Mouse (Mus musculus) liver, embryonic 14.5 days (tissue): ENCODE results near the gene Dazap1. TPM values are rescaled to one million over a fixed set of nuclear protein-coding genes. Genes with fewer than 3 reads are reported as not detected.

Experiments
- ATAC-seq: fragments of 200-750 bp; cut with Nextera tagmentation; 2 replicates; pipeline ENCODE4 v1.8.0; 2017; ENCODE audit warnings: moderate number of reproducible peaks, mild to moderate bottlenecking, moderate library complexity; ENCODE audit not compliant: insufficient read depth
- DNase-seq, 3 experiments: peaks; one replicate each; pipeline ENCODE4 v3.0.0-alpha.2; 2012 to 2013; ENCODE audit warnings: low read depth in 3 of 3, low spot score in 3 of 3
- H3K27ac ChIP-seq: fragments of 300-500 bp; sonication (generic); 2 replicates; pipeline ENCODE4 v1.5.1; 2014; ENCODE audit warnings: moderate library complexity, mild to moderate bottlenecking, control low read depth, inconsistent platforms
- H3K27me3 ChIP-seq: fragments of 300-500 bp; sonication (generic); 2 replicates; pipeline ENCODE4 v1.6.1; 2014; ENCODE audit warnings: mild to moderate bottlenecking, low read length, moderate library complexity; ENCODE audit not compliant: control insufficient read depth, insufficient read depth
- H3K36me3 ChIP-seq: fragments of 300-500 bp; sonication (generic); replicated peaks from 2 replicates; pipeline ENCODE4 v1.6.1; 2014; ENCODE audit warnings: low read depth; ENCODE audit not compliant: control insufficient read depth, insufficient read depth
- H3K4me1 ChIP-seq, 2 experiments: fragments of 200-500 bp in 1 of 2; fragments of 300-500 bp in 1 of 2; sonication (generic) in 1 of 2; replicated peaks; 2 replicates each; pipeline ENCODE4 v1.6.1; 2012 to 2014; ENCODE audit warnings: antibody characterized with exemption in 1 of 2, inconsistent platforms in 1 of 2, low read length in 1 of 2; ENCODE audit not compliant: control insufficient read depth in 2 of 2, insufficient read depth in 2 of 2
- H3K4me2 ChIP-seq: fragments of 300-500 bp; sonication (generic); 2 replicates; pipeline ENCODE4 v1.6.1; 2014; ENCODE audit warnings: low read depth, mild to moderate bottlenecking, control low read depth, moderate library complexity
- H3K4me3 ChIP-seq, 2 experiments: fragments of 200-500 bp in 1 of 2; fragments of 300-500 bp in 1 of 2; sonication (generic) in 1 of 2; 2 replicates each; pipeline ENCODE4 v1.5.1; 2012 to 2014; ENCODE audit warnings: low read depth in 2 of 2, low read length in 2 of 2, mild to moderate bottlenecking in 2 of 2, control low read depth in 1 of 2, inconsistent platforms in 1 of 2, moderate library complexity in 1 of 2; ENCODE audit not compliant: insufficient read depth in 1 of 2
- H3K9ac ChIP-seq: fragments of 300-500 bp; sonication (generic); replicated peaks from 2 replicates; pipeline ENCODE4 v1.6.1; 2014; ENCODE audit warnings: mild to moderate bottlenecking, control low read depth, moderate library complexity
- H3K9me3 ChIP-seq: fragments of 300-500 bp; sonication (generic); 2 replicates; pipeline ENCODE4 v1.6.1; 2016; ENCODE audit warnings: low read length, mixed read lengths; ENCODE audit not compliant: control insufficient read depth
- CTCF ChIP-seq: IDR thresholded peaks from 2 replicates; pipeline ENCODE4 v1.5.1; 2016; ENCODE audit warnings: antibody characterized with exemption, low read depth, control low read depth
- EP300 ChIP-seq: IDR thresholded peaks from 2 replicates; pipeline ENCODE4 v1.6.1; 2016; ENCODE audit warnings: antibody characterized with exemption, low read depth
- WGBS: fragments of 180-500 bp; shearing (Covaris S2); extraction: QIAGEN DNeasy Blood & Tissue Kit; methylation state at CpG from one replicate; pipeline ENCODE4 v1.1.7; 2014; ENCODE audit not compliant: insufficient replicate concordance; 5-methylcytosine and 5-hydroxymethylcytosine counted together
- polyA plus RNA-seq, 2 experiments: library from polyadenylated mRNA; depleted of rRNA in 1 of 2; stranded (reverse) in 1 of 2; unstranded in 1 of 2; fragments of >200 nt; fragmentation: Nextera tagmentation in 1 of 2; extraction: Ambion mirVana in 1 of 2; gene quantifications; 2 replicates each; pipeline versions ENCODE4 v1.2.1 to v1.2.3; 2012 to 2014

Dazap1 gene
- polyA plus RNA-seq, 2 experiments: 20.4 to 75.9 TPM

DNA sequence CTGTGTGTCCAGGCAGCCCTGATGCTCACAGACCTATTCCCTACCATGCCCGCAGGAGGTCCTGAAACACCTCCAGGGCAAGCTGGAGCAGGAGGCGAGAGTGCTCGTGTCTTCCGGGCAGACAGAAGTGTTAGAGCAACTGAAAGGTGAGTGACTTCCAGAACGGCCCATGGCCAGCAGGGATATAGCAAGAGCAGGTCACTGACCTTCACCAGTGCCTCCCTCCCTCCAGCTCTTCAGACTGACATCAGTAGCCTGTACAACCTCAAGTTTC lies 40.7 kb downstream of the Dazap1 start:
- no peaks in the 10 kb centered on the region for H3K4me1 ChIP-seq
- no peak for ATAC-seq
- no peak overlapping the region for H3K9ac ChIP-seq
- no peak overlapping the region for H3K4me3 ChIP-seq
- H3K4me2 ChIP-seq: no peak overlapping the region
- WGBS: 58% methylated on average over 5 of the region's 5 CpGs
- no peak for DNase-seq
- H3K9me3 ChIP-seq: no peaks in the 10 kb centered on the region
- no peaks in the 10 kb centered on the region for H3K36me3 ChIP-seq
- TF ChIP-seq EP300: no peak
- TF ChIP-seq CTCF: no peak
- no peak overlapping the region for H3K27ac ChIP-seq
- H3K27me3 ChIP-seq: peaks cover 80% of the 10 kb centered on the region

GRCm38 (mm10) chr10:80302471-80302881 lies 41.2 kb downstream of the Dazap1 start:
- Histone ChIP-seq H3K9ac (no peak overlapping the region), H3K4me3 (no peak overlapping the region), H3K27ac (no peak overlapping the region), H3K4me1 (no peaks in the 10 kb centered on the region), H3K27me3 (peaks cover 76% of the 10 kb centered on the region), H3K36me3 (no peaks in the 10 kb centered on the region), H3K9me3 (no peaks in the 10 kb centered on the region), H3K4me2 (no peak overlapping the region)
- ATAC-seq (peak; percentile 22; the same call in 1 of the 2 replicates), DNase-seq (no peak)
- TF ChIP-seq CTCF (no peak), EP300 (no peak)
- WGBS: 25% methylated on average over 9 of the region's 9 CpGs

- H3K4me2 ChIP-seq: peak overlapping the region; percentile 43; the same call in 1 of the 2 replicates
- H3K27ac ChIP-seq: no peak overlapping the region
- H3K4me1 ChIP-seq: no peaks in the 10 kb centered on the region
- no peak for TF ChIP-seq CTCF
- TF ChIP-seq EP300: no peak
- peaks cover 65% of the 10 kb centered on the region for H3K27me3 ChIP-seq
- H3K4me3 ChIP-seq: no peak overlapping the region
- H3K9ac ChIP-seq: no peak overlapping the region
- no peak for DNase-seq
- ATAC-seq: no peak
- H3K9me3 ChIP-seq: no peaks in the 10 kb centered on the region
- WGBS: 5% methylated on average over 12 of the region's 12 CpGs
- no peaks in the 10 kb centered on the region for H3K36me3 ChIP-seq
These were observed 43.2 kb downstream of the Dazap1 start for GRCm38 (mm10) chr10:80304458-80304857.

DNA sequence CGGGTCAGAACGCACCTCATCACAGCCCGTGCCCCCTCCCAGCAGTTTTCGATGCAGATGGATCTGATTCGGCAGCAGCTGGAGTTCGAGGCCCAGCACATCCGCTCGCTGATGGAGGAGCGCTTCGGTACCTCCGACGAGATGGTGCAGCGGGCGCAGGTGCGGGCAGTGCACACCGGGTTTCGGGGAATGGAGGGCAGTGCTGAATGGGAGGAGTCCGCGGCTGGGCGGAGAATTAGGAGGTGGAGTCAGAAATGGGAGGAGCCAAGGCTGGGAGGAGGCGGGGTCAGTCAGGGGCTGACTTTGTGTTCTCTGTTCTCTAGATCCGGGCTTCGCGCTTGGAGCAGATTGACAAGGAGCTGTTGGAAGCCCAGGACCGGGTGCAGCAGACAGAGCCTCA lies 43.6 kb downstream of the Dazap1 start:
- peak overlapping the region; percentile 43; the same call in 1 of the 2 replicates for H3K4me2 ChIP-seq
- H3K36me3 ChIP-seq: no peaks in the 10 kb centered on the region
- TF ChIP-seq EP300: no peak
- no peak for TF ChIP-seq CTCF
- H3K9ac ChIP-seq: no peak overlapping the region
- H3K27ac ChIP-seq: no peak overlapping the region
- ATAC-seq (peak; percentile 46; the same call in 1 of the 2 replicates), DNase-seq (no peak)
- H3K4me1 ChIP-seq: no peaks in the 10 kb centered on the region
- no peaks in the 10 kb centered on the region for H3K9me3 ChIP-seq
- H3K27me3 ChIP-seq: peaks cover 61% of the 10 kb centered on the region
- H3K4me3 ChIP-seq: no peak overlapping the region
- WGBS: 5% methylated on average over 25 of the region's 25 CpGs

GRCm38 (mm10) chr10:80311560-80311959 lies 50.3 kb downstream of the Dazap1 start:
- Histone ChIP-seq H3K27me3 (peaks cover 66% of the 10 kb centered on the region), H3K4me3 (no peak overlapping the region), H3K36me3 (no peaks in the 10 kb centered on the region), H3K9ac (no peak overlapping the region), H3K9me3 (no peaks in the 10 kb centered on the region), H3K4me1 (peaks cover 2 to 6% of the 10 kb centered on the region in 2 experiments; a peak in 2 of 4 replicates), H3K4me2 (no peak overlapping the region), H3K27ac (no peak overlapping the region)
- 64% methylated on average over 16 of the region's 16 CpGs for WGBS
- ATAC-seq: no peak
- TF ChIP-seq EP300 (no peak), CTCF (no peak)
- no peak for DNase-seq
